Mouse (Mus musculus) stomach, postnatal 0 days (tissue): ENCODE results near the gene Dvl1.

ENCODE experiments used
- CTCF ChIP-seq: IDR thresholded peaks from 2 replicates; pipeline ENCODE4 v1.5.1; 2016; ENCODE audit warnings: antibody characterized with exemption, low read depth, mild to moderate bottlenecking, moderate library complexity
- EP300 ChIP-seq: optimal IDR thresholded peaks from 2 replicates; pipeline ENCODE3; 2016; ENCODE audit warnings: antibody characterized with exemption

DNA sequence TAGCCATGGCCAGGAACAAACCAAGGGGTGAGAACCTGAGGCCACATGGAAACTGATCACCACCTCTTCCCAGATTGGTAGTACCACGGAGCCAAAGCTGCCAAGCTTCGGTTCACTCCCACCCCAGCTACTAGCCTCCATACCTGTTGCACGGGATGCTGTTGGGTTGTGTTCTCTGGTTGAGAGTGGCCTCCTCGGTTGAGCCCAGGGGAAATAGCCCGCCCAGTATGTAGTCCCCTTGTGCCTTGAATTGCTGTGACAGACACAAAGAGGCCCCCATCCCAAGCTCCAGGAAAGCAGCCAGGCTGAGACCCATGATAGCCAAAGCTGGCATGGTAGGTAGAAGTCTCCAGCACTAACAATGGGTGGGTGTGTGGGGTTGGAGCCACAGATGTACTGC is 15.8 kb downstream of the Dvl1 start, which contains the start of gene Tas1r3:
- TF ChIP-seq CTCF (no peak), EP300 (no peak)
